Mouse (Mus musculus) left cerebral cortex, adult 2 months (tissue): ENCODE measurements around the gene Cisd1. TPM values are rescaled to one million over a fixed set of nuclear protein-coding genes. Genes with fewer than 3 reads are reported as not detected.

Experiments used
- DNase-seq, 2 experiments: peaks; one replicate each; pipeline ENCODE4 v3.0.0; 2021 to 2022; ENCODE audit warnings: low spot score in 2 of 2, mixed read lengths in 1 of 2; ENCODE audit errors: extremely low spot score in 1 of 2
- H3K27ac ChIP-seq: fragments of 200-600 bp; 2 replicates; pipeline ENCODE4 v1.8.1; 2022
- H3K4me3 ChIP-seq: fragments of 200-600 bp; 2 replicates; pipeline ENCODE4 v1.8.1; 2022
- CTCF ChIP-seq: fragments of 200-600 bp; IDR thresholded peaks from 2 replicates; pipeline ENCODE4 v1.8.1; 2022; ENCODE audit warnings: antibody characterized with exemption, mild to moderate bottlenecking, moderate library complexity
- intact Hi-C: fragments of 180-260 bp; cut with DNase I; formaldehyde crosslinking; loops from one replicate; pipeline ENCODE4 v1.15.1; 2025
- total RNA-seq, 2 experiments: library from RNA; stranded (reverse); gene quantifications; 2 replicates each; pipeline ENCODE4 v1.2.3; 2021

Cisd1 gene
- total RNA-seq, 2 experiments from 2014 or later, result 119 to 131 TPM

GRCm38 (mm10) chr10:71369466-71369865 is 24.7 kb upstream of the Cisd1 start:
- DNase-seq, result no peak
- intact Hi-C loops, result no loop called here

GRCm38 (mm10) chr10:71368128-71368940 is 23.6 kb upstream of the Cisd1 start:
- no peak for TF ChIP-seq CTCF
- no peak for DNase-seq
- intact Hi-C loops, result no loop called here
- Histone ChIP-seq H3K27ac (no peak overlapping the region), H3K4me3 (no peak overlapping the region)

More at GRCm38 (mm10) chr10:71369466-71369865, 24.7 kb upstream of the Cisd1 start:
- Histone ChIP-seq H3K27ac (no peak overlapping the region), H3K4me3 (no peak overlapping the region)
- no peak for TF ChIP-seq CTCF

- intact Hi-C loops, result no loop called here
- Histone ChIP-seq H3K4me3 (no peak overlapping the region), H3K27ac (no peak overlapping the region)
- no peak for TF ChIP-seq CTCF
- DNase-seq, result no peak
These were observed 19.1 kb upstream of the Cisd1 start for GRCm38 (mm10) chr10:71363858-71364257.

- intact Hi-C loops, result no loop called here
- Histone ChIP-seq H3K4me3 (no peak overlapping the region), H3K27ac (no peak overlapping the region)
- no peak for TF ChIP-seq CTCF
- DNase-seq, result no peak
These were observed 18.7 kb upstream of the Cisd1 start for GRCm38 (mm10) chr10:71363440-71363839.

- TF ChIP-seq CTCF, result no peak
These were observed 17.2 kb upstream of the Cisd1 start for GRCm38 (mm10) chr10:71361836-71362562.

GRCm38 (mm10) chr10:71361044-71361443 is 16.3 kb upstream of the Cisd1 start:
- TF ChIP-seq CTCF, result no peak
- intact Hi-C loops, result no loop called here
- no peak overlapping the region for H3K27ac ChIP-seq

More at GRCm38 (mm10) chr10:71361836-71362562, 17.2 kb upstream of the Cisd1 start:
- DNase-seq, result no peak
- Histone ChIP-seq H3K4me3 (peak overlapping the region; percentile 15; the same call in 1 of the 2 replicates), H3K27ac (no peak overlapping the region)
- intact Hi-C loops, result no loop called here

GRCm38 (mm10) chr10:71354947-71355346 is 10.2 kb upstream of the Cisd1 start:
- TF ChIP-seq CTCF, result no peak
- H3K4me3 ChIP-seq, result no peak overlapping the region
- H3K27ac ChIP-seq, result no peak overlapping the region
- intact Hi-C loops, result no loop called here
- DNase-seq, result no peak

More at GRCm38 (mm10) chr10:71361044-71361443, 16.3 kb upstream of the Cisd1 start:
- no peak overlapping the region for H3K4me3 ChIP-seq
- no peak for DNase-seq

- TF ChIP-seq CTCF, result no peak
These were observed 9.1 kb upstream of the Cisd1 start for GRCm38 (mm10) chr10:71353850-71354249.

GRCm38 (mm10) chr10:71351301-71351700 is 6.5 kb upstream of the Cisd1 start:
- DNase-seq, result no peak
- Histone ChIP-seq H3K4me3 (no peak overlapping the region), H3K27ac (no peak overlapping the region)
- TF ChIP-seq CTCF, result no peak
- intact Hi-C loops, result loop anchor here (2.0 kb wide), 1 partner anchor 22 kb away; no protein-coding TSS in a partner anchor

More at GRCm38 (mm10) chr10:71353850-71354249, 9.1 kb upstream of the Cisd1 start:
- no peak overlapping the region for H3K4me3 ChIP-seq
- DNase-seq, result no peak
- no peak overlapping the region for H3K27ac ChIP-seq
- intact Hi-C loops, result no loop called here

GRCm38 (mm10) chr10:71349290-71349689 is 4.5 kb upstream of the Cisd1 start:
- TF ChIP-seq CTCF, result no peak
- intact Hi-C loops, result no loop called here
- Histone ChIP-seq H3K27ac (no peak overlapping the region), H3K4me3 (peak overlapping the region; percentile 88; the same call in 1 of the 2 replicates)
- no peak for DNase-seq

- peak in 1 of 2 experiments; percentile 26 for DNase-seq
- Histone ChIP-seq H3K4me3 (peak overlapping the region; percentile 88), H3K27ac (peak overlapping the region; percentile 83)
- intact Hi-C loops, result no loop called here
- TF ChIP-seq CTCF, result no peak
These were observed 4.0 kb upstream of the Cisd1 start for GRCm38 (mm10) chr10:71348637-71349280.
